Mouse (Mus musculus): ENCODE measurements around the gene Magi1.

GRCm38 (mm10) chr6:93737083-93737482 is 546.6 kb downstream of the Magi1 start:
- no peak for TF ChIP-seq CHD2 (IDR thresholded peaks at IDR 0.05; ENCODE audit: low read length)
- no peak for TF ChIP-seq MAZ (IDR thresholded peaks at IDR 0.05; ENCODE audit: low read depth, low read length)
- no peak for TF ChIP-seq HCFC1 (IDR thresholded peaks at IDR 0.05; ENCODE audit: low read depth, low read length)
- TF ChIP-seq NELFE (IDR thresholded peaks at IDR 0.05; ENCODE audit: low read depth, low read length): no peak
- TF ChIP-seq MAFK (IDR thresholded peaks at IDR 0.05; ENCODE audit: borderline replicate concordance, low read depth, low read length): no peak
- no peak for TF ChIP-seq KAT2A (conservative IDR thresholded peaks at IDR 0.05; ENCODE audit: low read depth, low read length)
- no peak for TF ChIP-seq CTCF (IDR thresholded peaks at IDR 0.05 in 2 of 3, conservative IDR thresholded peaks at IDR 0.05 in 1 of 3; ENCODE audit: control insufficient read depth in 1 of 3, insufficient read depth in 1 of 3, low read depth in 2 of 3, low read length in 3 of 3, poor library complexity in 1 of 3, severe bottlenecking in 1 of 3)
- TF ChIP-seq GATA1 (IDR thresholded peaks at IDR 0.05; ENCODE audit: low read depth, low read length): no peak
- TF ChIP-seq ZMIZ1 (IDR thresholded peaks at IDR 0.05; ENCODE audit: low read depth, low read length): no peak
- no peak for TF ChIP-seq USF2 (IDR thresholded peaks at IDR 0.05; ENCODE audit: borderline replicate concordance in 1 of 2, insufficient read depth in 1 of 2, low read depth in 1 of 2, low read length in 2 of 2)
- TF ChIP-seq POLR2A (IDR thresholded peaks at IDR 0.05; ENCODE audit: control insufficient read depth in 1 of 2, insufficient read depth in 1 of 2, low read depth in 1 of 2, low read length in 2 of 2, poor library complexity in 1 of 2): no peak
- no peak for TF ChIP-seq GABPA (IDR thresholded peaks at IDR 0.05; ENCODE audit: low read depth, low read length)

Data from MEL (cell line).